Mouse (Mus musculus) stomach, postnatal 0 days (tissue): ENCODE data around the gene Zbtb43. TPM values are rescaled to one million over a fixed set of nuclear protein-coding genes. Genes with fewer than 3 reads are reported as not detected.

Source experiments
- ATAC-seq: fragments of 200-750 bp; cut with Nextera tagmentation; 2 replicates; pipeline ENCODE4 v1.8.0; 2017; ENCODE audit not compliant: low FRiP score, low TSS enrichment
- DNase-seq: peaks from one replicate; pipeline ENCODE4 v3.0.0-alpha.2; 2016; ENCODE audit warnings: low spot score
- H3K27ac ChIP-seq: fragments of 300-500 bp; sonication (generic); replicated peaks from 2 replicates; pipeline ENCODE4 v1.5.1; 2014; ENCODE audit warnings: mild to moderate bottlenecking, control low read depth
- H3K27me3 ChIP-seq: fragments of 300-500 bp; sonication (generic); 2 replicates; pipeline ENCODE4 v1.6.1; 2014; ENCODE audit warnings: low read length; ENCODE audit not compliant: control insufficient read depth, insufficient read depth
- H3K36me3 ChIP-seq: fragments of 300-500 bp; sonication (generic); 2 replicates; pipeline ENCODE4 v1.6.1; 2014; ENCODE audit warnings: low read length, mixed read lengths; ENCODE audit not compliant: control insufficient read depth, insufficient read depth
- H3K4me1 ChIP-seq: fragments of 300-500 bp; sonication (generic); replicated peaks from 2 replicates; pipeline ENCODE4 v1.6.1; 2014; ENCODE audit warnings: antibody characterized with exemption; ENCODE audit not compliant: control insufficient read depth, insufficient read depth
- H3K4me2 ChIP-seq: fragments of 300-500 bp; sonication (generic); replicated peaks from 2 replicates; pipeline ENCODE4 v1.6.1; 2014; ENCODE audit warnings: low read depth, mild to moderate bottlenecking, control low read depth, moderate library complexity
- H3K4me3 ChIP-seq: fragments of 300-500 bp; sonication (generic); 2 replicates; pipeline ENCODE4 v1.5.1; 2014; ENCODE audit warnings: low read depth, low read length, control low read depth
- H3K9ac ChIP-seq: fragments of 300-500 bp; sonication (generic); 2 replicates; pipeline ENCODE4 v1.6.1; 2014; ENCODE audit warnings: mild to moderate bottlenecking, low read length, control low read depth, mixed read lengths
- H3K9me3 ChIP-seq: fragments of 300-500 bp; sonication (generic); 2 replicates; pipeline ENCODE4 v1.6.1; 2016; ENCODE audit warnings: low read length; ENCODE audit not compliant: control insufficient read depth
- CTCF ChIP-seq: IDR thresholded peaks from 2 replicates; pipeline ENCODE4 v1.5.1; 2016; ENCODE audit warnings: antibody characterized with exemption, low read depth, mild to moderate bottlenecking, moderate library complexity
- EP300 ChIP-seq: optimal IDR thresholded peaks from 2 replicates; pipeline ENCODE3; 2016; ENCODE audit warnings: antibody characterized with exemption
- WGBS: fragments of 180-500 bp; shearing (Covaris S2); extraction: QIAGEN DNeasy Blood & Tissue Kit; methylation state at CpG from one replicate; pipeline ENCODE4 v1.1.7; 2014; 5-methylcytosine and 5-hydroxymethylcytosine counted together
- polyA plus RNA-seq: library from polyadenylated mRNA; unstranded; fragments of >200 nt; fragmentation: Nextera tagmentation; extraction: Ambion mirVana; gene quantifications from 2 replicates; pipeline ENCODE4 v1.2.1, GENCODE M21; 2015

The Zbtb43 gene
- polyA plus RNA-seq, 1 experiment from 2014 or later = 12.9 TPM

- Histone ChIP-seq H3K27me3 (no peaks in the 10 kb centered on the region), H3K4me2 (peak within 1 kb of the TSS; percentile 93), H3K4me1 (peaks cover 2% of the 10 kb centered on the region; the same call in 1 of the 2 replicates), H3K27ac (peak within 1 kb of the TSS; percentile 95), H3K36me3 (peaks cover 3% of the 10 kb centered on the region; the same call in 1 of the 2 replicates), H3K9ac (peak within 1 kb of the TSS; percentile 92), H3K4me3 (peak within 1 kb of the TSS; percentile 91), H3K9me3 (no peaks in the 10 kb centered on the region)
- TF ChIP-seq CTCF = peak; percentile 85
- TF ChIP-seq EP300 = no peak
- DNase-seq = peak; percentile 74
- peak; percentile 69 for ATAC-seq
- WGBS = 1% methylated on average over 51 of the region's 102 CpGs
Observed at GRCm38 (mm10) chr2:33430771-33431699, 37.3 kb downstream of the Zbtb43 start, which contains the start of gene Zbtb34. TSS of gene Zbtb34 (minus strand) at chr2:33431324.

- ATAC-seq = no peak
- peaks cover 2% of the 10 kb centered on the region; the same call in 1 of the 2 replicates for H3K4me1 ChIP-seq
- no peak for DNase-seq
- H3K4me2 ChIP-seq = peak overlapping the region; percentile 93
- H3K9ac ChIP-seq = peak overlapping the region; percentile 92
- no peaks in the 10 kb centered on the region for H3K9me3 ChIP-seq
- 2% methylated on average over 13 of the region's 13 CpGs for WGBS
- peak overlapping the region; percentile 95 for H3K27ac ChIP-seq
- TF ChIP-seq EP300 = no peak
- TF ChIP-seq CTCF = no peak
- peak overlapping the region; percentile 91 for H3K4me3 ChIP-seq
- H3K36me3 ChIP-seq = peaks cover 3% of the 10 kb centered on the region; the same call in 1 of the 2 replicates
- no peaks in the 10 kb centered on the region for H3K27me3 ChIP-seq
Observed at GRCm38 (mm10) chr2:33430081-33430770, 38.1 kb downstream of the Zbtb43 start.

GRCm38 (mm10) chr2:33429339-33429738 lies 39.0 kb downstream of the Zbtb43 start:
- H3K27ac ChIP-seq = peak overlapping the region; percentile 95
- peak overlapping the region; percentile 91 for H3K4me3 ChIP-seq
- TF ChIP-seq CTCF (no peak), EP300 (no peak)

GRCm38 (mm10) chr2:33426640-33427398 lies 41.5 kb downstream of the Zbtb43 start:
- H3K9me3 ChIP-seq = no peaks in the 10 kb centered on the region
- no peaks in the 10 kb centered on the region for H3K27me3 ChIP-seq
- 88% methylated on average over 10 of the region's 10 CpGs for WGBS
- H3K4me3 ChIP-seq = no peak overlapping the region
- ATAC-seq = no peak
- H3K9ac ChIP-seq = no peak overlapping the region
- TF ChIP-seq EP300 (no peak), CTCF (no peak)
- no peak for DNase-seq
- peaks cover 3% of the 10 kb centered on the region; the same call in 1 of the 2 replicates for H3K36me3 ChIP-seq
- no peak overlapping the region for H3K4me2 ChIP-seq
- H3K27ac ChIP-seq = no peak overlapping the region
- peaks cover 2% of the 10 kb centered on the region; the same call in 1 of the 2 replicates for H3K4me1 ChIP-seq

More at GRCm38 (mm10) chr2:33429339-33429738, 39.0 kb downstream of the Zbtb43 start:
- WGBS = 34% methylated on average over 6 of the region's 6 CpGs
- H3K36me3 ChIP-seq = peaks cover 3% of the 10 kb centered on the region; the same call in 1 of the 2 replicates
- peak; percentile 80 for DNase-seq
- peaks cover 2% of the 10 kb centered on the region; the same call in 1 of the 2 replicates for H3K4me1 ChIP-seq
- H3K4me2 ChIP-seq = peak overlapping the region; percentile 93
- ATAC-seq = peak; percentile 63
- H3K9ac ChIP-seq = peak overlapping the region; percentile 92
- H3K9me3 ChIP-seq = no peaks in the 10 kb centered on the region
- H3K27me3 ChIP-seq = no peaks in the 10 kb centered on the region

GRCm38 (mm10) chr2:33417454-33417853 lies 50.9 kb downstream of the Zbtb43 start:
- no peak overlapping the region for H3K9ac ChIP-seq
- no peaks in the 10 kb centered on the region for H3K27me3 ChIP-seq
- TF ChIP-seq EP300 (no peak), CTCF (no peak)
- H3K9me3 ChIP-seq = no peaks in the 10 kb centered on the region
- ATAC-seq = no peak
- no peak overlapping the region for H3K4me2 ChIP-seq
- no peak overlapping the region for H3K4me3 ChIP-seq
- DNase-seq = no peak
- no peaks in the 10 kb centered on the region for H3K4me1 ChIP-seq
- H3K36me3 ChIP-seq = no peaks in the 10 kb centered on the region; the same call in 1 of the 2 replicates
- WGBS = 62% methylated on average over 4 of the region's 4 CpGs
- H3K27ac ChIP-seq = no peak overlapping the region
